Mouse (Mus musculus) hindbrain, embryonic 16.5 days (tissue): Measurements from ENCODE around the gene Krtap28-13. TPM values are rescaled to one million over a fixed set of nuclear protein-coding genes. Genes with fewer than 3 reads are reported as not detected.

Experiments used
- ATAC-seq: fragments of 200-750 bp; cut with Nextera tagmentation; 2 replicates; pipeline ENCODE4 v1.8.0; 2017; ENCODE audit warnings: moderate TSS enrichment, moderate library complexity
- H3K27ac ChIP-seq: fragments of 300-500 bp; sonication (generic); 2 replicates; pipeline ENCODE4 v1.5.1; 2014; ENCODE audit warnings: low read depth, mild to moderate bottlenecking, control low read depth, low read length, moderate library complexity
- H3K27me3 ChIP-seq: fragments of 300-500 bp; sonication (generic); replicated peaks from 2 replicates; pipeline ENCODE4 v1.6.1; 2014; ENCODE audit warnings: low read length; ENCODE audit not compliant: control insufficient read depth, insufficient read depth
- H3K36me3 ChIP-seq: fragments of 300-500 bp; sonication (generic); 2 replicates; pipeline ENCODE4 v1.6.1; 2014; ENCODE audit warnings: mild to moderate bottlenecking, low read length, moderate library complexity, mixed read lengths; ENCODE audit not compliant: control insufficient read depth, insufficient read depth
- H3K4me1 ChIP-seq: fragments of 300-500 bp; sonication (generic); 2 replicates; pipeline ENCODE4 v1.6.1; 2014; ENCODE audit warnings: low read depth, low read length; ENCODE audit not compliant: control insufficient read depth, insufficient read depth
- H3K4me2 ChIP-seq: fragments of 300-500 bp; sonication (generic); 2 replicates; pipeline ENCODE4 v1.6.1; 2014; ENCODE audit warnings: mild to moderate bottlenecking, low read length, control low read depth, moderate library complexity
- H3K4me3 ChIP-seq: fragments of 300-500 bp; sonication (generic); 2 replicates; pipeline ENCODE4 v1.5.1; 2014; ENCODE audit warnings: mild to moderate bottlenecking, low read length, control low read depth, moderate library complexity
- H3K9ac ChIP-seq: fragments of 300-500 bp; sonication (generic); 2 replicates; pipeline ENCODE4 v1.6.1; 2014; ENCODE audit warnings: low read depth, mild to moderate bottlenecking, control low read depth, low read length, moderate library complexity
- H3K9me3 ChIP-seq: fragments of 300-500 bp; sonication (generic); 2 replicates; pipeline ENCODE4 v1.6.1; 2014; ENCODE audit warnings: mild to moderate bottlenecking, low read length, moderate library complexity; ENCODE audit not compliant: control insufficient read depth
- WGBS: fragments of 180-500 bp; shearing (Covaris S2); extraction: QIAGEN DNeasy Blood & Tissue Kit; methylation state at CpG from one replicate; pipeline ENCODE4 v1.1.7; 2014; 5-methylcytosine and 5-hydroxymethylcytosine counted together
- polyA plus RNA-seq: library from polyadenylated mRNA; unstranded; fragments of >200 nt; fragmentation: Nextera tagmentation; extraction: Ambion mirVana; gene quantifications from 2 replicates; pipeline ENCODE4 v1.2.1, GENCODE M21; 2015

The Krtap28-13 gene
- polyA plus RNA-seq, result not detected in 2 replicates

DNA sequence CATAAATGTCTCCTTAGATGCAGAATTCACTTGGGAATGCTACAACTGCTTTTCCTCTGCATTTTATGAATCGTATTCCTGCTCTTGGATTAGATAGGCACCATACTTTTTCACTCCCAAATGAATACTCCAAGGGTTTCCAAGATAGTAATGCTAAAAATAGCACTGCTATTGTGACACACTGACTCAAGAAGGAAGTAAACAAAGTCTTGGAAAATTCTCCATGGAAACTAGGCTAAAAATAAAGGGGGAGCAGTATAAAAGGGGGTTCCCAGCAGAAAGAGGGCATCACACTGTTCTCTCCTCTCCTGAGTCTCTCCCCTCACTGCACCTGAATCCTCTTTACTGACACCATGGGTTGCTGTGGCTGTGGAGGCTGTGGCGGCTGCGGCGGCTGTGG is at the start of gene Krtap28-13:
Krtap28-13 (plus strand) TSS at position 288 of the 400 bp plus-strand sequence.
- Histone ChIP-seq H3K4me2 (no peak within 1 kb of the TSS), H3K4me3 (no peak within 1 kb of the TSS), H3K9ac (no peak within 1 kb of the TSS), H3K4me1 (no peaks in the 10 kb centered on the region), H3K27ac (no peak within 1 kb of the TSS), H3K36me3 (no peaks in the 10 kb centered on the region), H3K27me3 (no peaks in the 10 kb centered on the region), H3K9me3 (no peaks in the 10 kb centered on the region)
- ATAC-seq, result no peak
- 94% methylated on average over 4 of the region's 4 CpGs for WGBS

DNA sequence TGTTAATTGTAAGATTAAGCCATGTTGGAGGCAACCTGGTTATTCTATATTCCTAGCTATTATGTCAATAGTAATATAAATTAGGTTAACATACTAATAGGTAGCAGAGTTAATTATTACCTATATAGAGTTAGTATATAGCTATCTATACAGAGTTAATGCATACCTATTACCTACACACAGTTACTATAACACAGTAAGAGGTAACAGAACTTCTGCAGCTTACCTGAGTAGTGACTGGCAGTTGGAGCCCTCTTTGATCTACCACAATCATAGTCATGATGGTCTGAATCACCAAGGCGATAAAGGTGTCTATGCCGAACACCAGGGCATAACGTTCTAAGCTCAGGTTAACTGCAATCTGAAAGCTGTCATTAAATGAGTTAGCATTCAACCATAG is 46.3 kb upstream of the Krtap28-13 start:
- no peak for ATAC-seq
- Histone ChIP-seq H3K9ac (no peak overlapping the region), H3K27me3 (no peaks in the 10 kb centered on the region), H3K4me3 (no peak overlapping the region), H3K4me1 (no peaks in the 10 kb centered on the region), H3K27ac (no peak overlapping the region), H3K4me2 (no peak overlapping the region), H3K36me3 (no peaks in the 10 kb centered on the region), H3K9me3 (no peaks in the 10 kb centered on the region)
- WGBS, result 91% methylated on average over 3 of the region's 3 CpGs

DNA sequence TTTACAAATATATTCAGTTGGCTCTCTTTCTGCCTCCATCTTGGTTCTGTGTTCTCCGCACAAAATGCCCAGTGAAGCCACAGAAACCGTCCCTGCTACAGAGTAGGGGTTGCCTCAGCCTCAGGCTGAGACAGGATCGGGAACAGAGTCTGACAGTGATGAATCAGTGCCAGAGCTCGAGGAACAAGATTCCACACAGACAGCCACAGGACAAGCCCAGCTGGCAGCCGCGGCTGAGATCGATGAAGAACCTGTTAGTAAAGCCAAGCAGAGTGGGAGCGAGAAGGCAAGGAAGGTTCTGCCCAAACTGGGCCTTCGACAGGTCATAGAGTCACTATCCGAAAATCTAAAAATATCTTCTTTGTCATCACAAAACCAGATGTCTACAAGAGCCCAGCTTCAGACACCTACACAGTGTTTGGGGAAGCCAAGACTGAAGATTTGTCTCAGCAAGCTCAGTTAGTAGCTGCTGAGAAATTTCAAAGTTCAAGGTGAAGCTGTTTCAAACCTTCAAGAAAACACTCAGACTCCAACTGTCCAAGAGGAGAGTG is 45.3 kb upstream of the Krtap28-13 start:
- WGBS, result 82% methylated on average over 10 of the region's 10 CpGs
- Histone ChIP-seq H3K27ac (no peak overlapping the region), H3K36me3 (no peaks in the 10 kb centered on the region), H3K9ac (no peak overlapping the region), H3K27me3 (no peaks in the 10 kb centered on the region), H3K4me1 (no peaks in the 10 kb centered on the region), H3K9me3 (no peaks in the 10 kb centered on the region), H3K4me2 (no peak overlapping the region), H3K4me3 (no peak overlapping the region)
- ATAC-seq, result no peak

DNA sequence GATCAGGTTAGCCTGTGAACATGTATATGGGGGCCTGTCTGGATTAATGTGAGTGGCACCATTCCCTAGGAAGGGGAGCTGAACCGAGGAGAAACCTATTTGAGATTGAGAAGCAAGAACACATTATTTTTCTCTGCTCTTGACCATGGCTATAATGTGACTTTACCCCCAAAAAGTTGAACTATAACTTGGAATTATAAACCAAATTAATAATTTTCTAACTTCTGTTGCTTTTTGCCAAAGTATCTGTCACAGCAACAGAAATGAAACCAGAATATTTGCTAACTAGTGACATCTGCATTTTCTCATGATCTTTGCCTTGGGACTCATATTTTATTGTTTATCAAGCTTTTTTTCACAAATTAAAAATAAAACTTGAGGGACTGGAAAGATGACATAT is 44.2 kb upstream of the Krtap28-13 start:
- H3K4me3 ChIP-seq, result no peak overlapping the region
- 63% methylated on average over 1 of the region's 1 CpGs for WGBS
- ATAC-seq, result no peak

DNA sequence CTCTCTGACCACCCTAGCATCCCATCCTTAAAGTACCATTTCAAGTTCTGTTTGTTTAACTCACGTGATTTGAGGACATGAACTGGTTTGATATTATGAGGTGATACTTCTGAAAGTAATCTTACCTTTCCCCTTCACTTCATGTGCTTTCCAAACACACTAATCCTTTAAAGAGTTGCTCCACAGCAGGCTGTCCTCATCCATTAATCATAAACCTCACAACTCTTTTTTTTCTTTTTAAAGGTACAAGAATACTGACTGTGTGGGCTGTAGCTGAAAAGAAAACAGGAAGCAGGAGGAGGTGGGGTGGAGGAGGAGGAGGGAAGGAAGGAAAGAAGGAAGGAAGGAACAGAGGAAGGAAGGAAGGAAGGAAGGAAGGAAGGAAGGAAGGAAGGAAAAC is 28.8 kb upstream of the Krtap28-13 start:
- no peaks in the 10 kb centered on the region for H3K36me3 ChIP-seq
- no peak for ATAC-seq
- H3K27me3 ChIP-seq, result no peaks in the 10 kb centered on the region
- H3K4me2 ChIP-seq, result no peak overlapping the region
- H3K9ac ChIP-seq, result no peak overlapping the region
- H3K9me3 ChIP-seq, result no peaks in the 10 kb centered on the region
- H3K4me1 ChIP-seq, result no peaks in the 10 kb centered on the region
- H3K4me3 ChIP-seq, result no peak overlapping the region
- H3K27ac ChIP-seq, result no peak overlapping the region
- 65% methylated on average over 1 of the region's 1 CpGs for WGBS

More for the DNA sequence above, 44.2 kb upstream of the Krtap28-13 start:
- Histone ChIP-seq H3K27me3 (no peaks in the 10 kb centered on the region), H3K9me3 (no peaks in the 10 kb centered on the region), H3K27ac (no peak overlapping the region), H3K36me3 (no peaks in the 10 kb centered on the region), H3K9ac (no peak overlapping the region), H3K4me1 (no peaks in the 10 kb centered on the region), H3K4me2 (no peak overlapping the region)

DNA sequence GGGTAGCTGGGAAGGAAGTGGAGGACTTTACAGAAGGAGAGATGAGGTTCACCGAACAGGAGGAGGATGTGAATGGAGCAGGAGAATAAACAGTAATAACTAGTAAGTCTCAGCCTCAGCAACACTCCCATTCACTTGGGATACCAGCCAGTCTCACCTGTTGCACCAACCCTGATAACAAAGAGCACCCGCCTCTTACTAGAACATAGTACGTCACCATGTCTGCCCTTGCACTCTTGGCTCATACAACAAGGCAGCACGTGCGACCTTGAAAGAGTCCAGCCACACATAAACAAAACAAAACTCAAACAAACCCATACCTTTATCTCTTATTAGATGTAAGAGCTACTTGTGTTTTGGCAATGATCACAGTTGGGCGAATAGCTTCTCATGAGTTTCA is 28.2 kb upstream of the Krtap28-13 start:
- H3K27ac ChIP-seq, result no peak overlapping the region
- no peaks in the 10 kb centered on the region for H3K36me3 ChIP-seq
- ATAC-seq, result no peak
- H3K27me3 ChIP-seq, result no peaks in the 10 kb centered on the region
- no peaks in the 10 kb centered on the region for H3K4me1 ChIP-seq
- 95% methylated on average over 6 of the region's 6 CpGs for WGBS
- no peak overlapping the region for H3K9ac ChIP-seq
- no peaks in the 10 kb centered on the region for H3K9me3 ChIP-seq
- H3K4me3 ChIP-seq, result no peak overlapping the region
- no peak overlapping the region for H3K4me2 ChIP-seq

DNA sequence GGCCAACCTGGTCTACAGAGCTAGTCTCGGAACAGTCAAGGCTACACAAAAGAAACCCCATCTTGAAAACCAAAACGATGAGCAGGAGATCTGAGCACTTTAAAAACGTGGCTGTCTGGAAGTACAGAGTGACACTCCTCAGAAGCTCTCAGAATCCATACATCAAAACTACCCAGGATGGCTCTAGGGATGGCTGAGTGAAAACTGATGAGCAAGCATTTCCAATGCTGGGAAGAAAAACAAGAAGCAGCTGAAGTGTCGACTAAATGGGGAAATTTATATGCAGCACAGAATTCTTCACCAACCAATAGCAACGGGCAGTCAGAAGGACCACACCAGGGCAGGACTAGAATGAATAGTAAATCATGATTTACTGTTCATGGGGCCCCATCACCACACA is 26.2 kb upstream of the Krtap28-13 start:
- Histone ChIP-seq H3K4me2 (no peak overlapping the region), H3K27me3 (no peaks in the 10 kb centered on the region), H3K9me3 (no peaks in the 10 kb centered on the region), H3K27ac (no peak overlapping the region), H3K9ac (no peak overlapping the region), H3K4me1 (no peaks in the 10 kb centered on the region), H3K4me3 (no peak overlapping the region), H3K36me3 (no peaks in the 10 kb centered on the region)
- ATAC-seq, result no peak
- WGBS, result 66% methylated on average over 5 of the region's 5 CpGs

DNA sequence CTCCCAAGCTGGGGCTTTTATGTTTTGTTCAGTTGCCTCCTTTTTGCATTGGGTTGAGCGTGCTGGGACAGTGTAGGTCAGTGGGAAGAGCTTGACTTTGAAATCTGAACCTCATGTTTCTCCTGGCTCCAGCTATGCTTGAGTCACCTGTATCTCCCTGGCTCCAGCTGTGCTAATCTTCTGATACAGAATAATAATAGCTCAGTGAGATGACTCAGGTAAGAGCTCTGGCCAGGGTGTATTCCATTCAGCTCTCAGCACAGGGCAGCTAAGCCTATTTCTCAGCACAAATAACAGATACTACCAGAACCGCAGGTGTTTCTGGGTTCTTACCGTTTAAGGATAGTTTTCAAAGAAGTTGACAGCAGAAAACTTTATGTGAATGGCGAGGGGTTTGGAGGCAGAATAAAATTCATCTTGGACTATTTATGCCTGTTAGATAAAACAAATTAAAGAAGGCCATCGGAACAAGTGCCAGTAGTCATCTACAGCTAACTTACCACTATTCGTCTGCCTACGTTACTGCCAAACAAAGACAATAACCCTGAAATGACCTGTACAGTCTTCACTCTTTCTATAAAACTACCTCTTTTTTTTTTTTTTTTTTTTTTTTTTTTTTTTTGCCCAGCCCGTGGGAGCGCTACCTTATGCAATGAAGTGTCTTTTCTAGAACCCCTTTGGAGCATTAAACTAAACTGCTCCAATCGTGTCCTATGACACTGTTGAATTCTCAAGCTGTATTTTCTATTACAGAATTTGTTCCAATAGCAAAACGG is 23.6 kb upstream of the Krtap28-13 start:
- WGBS, result 70% methylated on average over 11 of the region's 11 CpGs
- no peaks in the 10 kb centered on the region for H3K4me1 ChIP-seq

DNA sequence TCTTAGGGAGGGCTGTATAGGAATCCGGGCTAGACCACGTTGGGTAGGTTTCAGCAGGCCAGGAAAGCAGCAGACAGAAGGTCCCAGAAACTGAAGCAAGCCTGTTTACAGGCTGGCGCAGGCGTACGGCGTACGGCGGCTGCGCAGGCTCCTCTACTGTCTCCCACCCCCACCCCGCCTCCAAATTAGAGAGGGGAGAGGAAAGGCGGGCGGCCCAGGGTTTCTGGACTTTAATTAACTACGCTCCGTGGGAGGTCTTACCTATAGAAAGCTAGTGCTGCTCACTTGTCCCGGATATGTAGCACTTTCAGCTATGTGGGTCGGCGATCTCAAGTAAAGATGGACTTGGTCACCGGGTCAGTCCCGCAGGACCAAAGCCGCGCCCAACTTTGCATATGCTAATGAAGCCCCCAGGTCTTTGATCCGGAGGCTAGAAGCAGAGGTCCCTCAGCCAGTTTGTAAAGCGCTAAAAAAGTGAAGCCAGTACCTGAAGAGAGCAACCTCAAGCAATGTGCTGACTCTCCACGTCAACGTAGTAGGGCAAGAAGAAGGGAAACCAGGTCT is 22.5 kb upstream of the Krtap28-13 start, which contains the start of gene Slc19a3:
Slc19a3 (minus strand) TSS at position 340 of the 564 bp plus-strand sequence.
- peak; percentile 99 for ATAC-seq
- Histone ChIP-seq H3K4me3 (peak within 1 kb of the TSS; percentile 51), H3K27me3 (no peaks in the 10 kb centered on the region), H3K9ac (peak within 1 kb of the TSS; percentile 63), H3K27ac (peak within 1 kb of the TSS; percentile 14; the same call in 1 of the 2 replicates), H3K4me1 (no peaks in the 10 kb centered on the region), H3K4me2 (peak within 1 kb of the TSS; percentile 85), H3K36me3 (no peaks in the 10 kb centered on the region), H3K9me3 (no peaks in the 10 kb centered on the region)
- 1% methylated on average over 25 of the region's 25 CpGs for WGBS

More for the DNA sequence above, 23.6 kb upstream of the Krtap28-13 start:
- Histone ChIP-seq H3K36me3 (no peaks in the 10 kb centered on the region), H3K27ac (no peak overlapping the region), H3K27me3 (no peaks in the 10 kb centered on the region), H3K4me2 (peak overlapping the region; percentile 85; the same call in 1 of the 2 replicates), H3K9ac (no peak overlapping the region), H3K9me3 (no peaks in the 10 kb centered on the region), H3K4me3 (no peak overlapping the region)
- no peak for ATAC-seq
